Mouse (Mus musculus): ENCODE data around the gene Hpgds. TPM values are rescaled to one million over a fixed set of nuclear protein-coding genes. Genes with fewer than 3 reads are reported as not detected.

Gene Hpgds
- total and polyA plus RNA-seq, 2 experiments from 2014 or later = 3.6 to 4.5 TPM

DNA sequence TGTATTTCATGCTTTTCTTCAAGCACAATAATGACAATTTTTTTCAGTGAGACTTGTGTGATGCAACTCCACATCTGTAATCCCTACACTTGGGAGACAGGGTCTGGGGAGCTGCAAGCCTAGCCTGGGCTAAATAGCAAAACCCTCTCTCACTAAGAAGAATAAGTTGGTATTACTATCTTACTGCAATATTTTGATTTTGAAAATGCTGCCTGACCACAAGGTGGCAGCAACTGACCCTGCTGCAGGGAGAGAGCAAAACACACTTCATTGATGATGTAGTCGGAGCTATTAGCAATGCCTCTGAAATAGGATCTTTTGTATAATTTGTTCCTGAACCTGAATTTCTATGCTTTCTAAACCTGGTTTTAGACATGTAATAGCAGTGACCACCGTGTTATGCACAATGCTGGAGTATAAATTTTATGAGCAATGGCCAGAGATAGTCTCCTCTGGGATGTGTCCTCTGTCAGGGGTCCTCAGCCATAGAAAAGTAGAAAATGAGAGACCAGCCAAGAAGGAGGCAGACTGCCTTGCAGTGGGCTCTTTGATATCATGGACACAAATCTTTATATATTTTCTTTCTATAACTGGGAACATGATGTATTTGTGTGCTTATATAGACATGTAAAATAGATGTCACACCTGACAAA is 18.5 kb downstream of the Hpgds start:
- no peak overlapping the region for H3K4me2 ChIP-seq (ENCODE audit: low read depth)
- H3K27ac ChIP-seq (ENCODE audit: low read depth, low read length) = no peak overlapping the region
- DNase-seq = peak; percentile 81
- ATAC-seq = peak; percentile 71
- no peaks in the 10 kb centered on the region for H3K27me3 ChIP-seq (ENCODE audit: insufficient read depth, low read length)
- TF ChIP-seq CTCF (IDR thresholded peaks at IDR 0.05; ENCODE audit: low read depth) = peak; percentile 85
- no peak overlapping the region for H3K4me3 ChIP-seq (ENCODE audit: low read depth, low read length)
- H3K4me1 ChIP-seq (ENCODE audit: insufficient read depth) = no peaks in the 10 kb centered on the region
- H3K9ac ChIP-seq = no peak overlapping the region
- H3K36me3 ChIP-seq (ENCODE audit: insufficient read depth) = no peaks in the 10 kb centered on the region
- H3K9me3 ChIP-seq (ENCODE audit: low read length) = no peaks in the 10 kb centered on the region
- WGBS = 13% methylated on average over 2 of the region's 2 CpGs

DNA sequence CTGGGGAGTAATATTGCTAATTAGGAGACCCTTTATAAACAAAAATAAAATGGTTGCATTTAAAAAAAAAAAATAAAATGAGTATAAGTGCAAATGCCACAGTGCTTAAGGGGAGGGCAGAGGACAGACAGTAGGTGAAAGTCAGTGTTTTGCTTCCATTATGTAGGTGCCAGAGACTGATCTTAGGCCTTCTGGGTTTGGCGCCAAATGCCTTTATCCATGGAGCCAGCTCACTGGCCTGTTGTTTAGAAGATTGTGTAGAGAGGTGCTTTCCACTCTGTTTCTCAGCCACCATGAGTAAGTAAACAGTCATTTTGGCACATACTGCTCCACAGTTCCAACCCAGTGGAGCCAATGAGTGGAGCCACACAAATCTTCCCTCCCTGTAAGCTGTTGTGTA is 27.2 kb downstream of the Hpgds start:
- H3K4me3 ChIP-seq (ENCODE audit: low read depth, low read length) = no peak overlapping the region
- H3K4me1 ChIP-seq (ENCODE audit: insufficient read depth) = no peaks in the 10 kb centered on the region
- no peak overlapping the region for H3K27ac ChIP-seq (ENCODE audit: low read depth, low read length)
- H3K36me3 ChIP-seq (ENCODE audit: insufficient read depth) = peaks cover 30% of the 10 kb centered on the region
- DNase-seq (no peak), ATAC-seq (peak; percentile 26)
- H3K9ac ChIP-seq = no peak overlapping the region
- no peak for TF ChIP-seq CTCF (IDR thresholded peaks at IDR 0.05; ENCODE audit: low read depth)
- H3K27me3 ChIP-seq (ENCODE audit: insufficient read depth, low read length) = no peaks in the 10 kb centered on the region
- no peaks in the 10 kb centered on the region for H3K9me3 ChIP-seq (ENCODE audit: low read length)
- no peak overlapping the region for H3K4me2 ChIP-seq (ENCODE audit: low read depth)
- 73% methylated on average over 1 of the region's 1 CpGs for WGBS

DNA sequence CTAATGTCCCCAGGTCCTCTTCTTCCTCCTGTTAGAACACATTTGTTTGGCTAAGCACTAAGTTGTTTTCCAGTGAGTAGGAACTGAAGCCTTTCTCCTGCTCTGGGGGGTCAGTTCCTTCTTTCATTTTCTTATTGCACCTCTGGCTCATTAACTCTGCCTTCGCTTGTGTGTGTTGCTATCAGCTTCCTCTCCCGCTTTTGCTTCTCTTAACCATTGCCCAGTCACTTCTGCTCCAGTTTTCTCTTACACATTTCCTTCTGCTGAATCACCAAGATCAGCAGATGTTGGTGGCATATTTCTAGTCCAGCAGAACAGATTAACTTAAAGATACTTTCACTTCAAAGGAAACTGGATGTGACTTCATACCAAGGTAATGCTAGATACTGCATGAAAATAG is 29.8 kb downstream of the Hpgds start:
- Histone ChIP-seq H3K4me1 (ENCODE audit: insufficient read depth) (no peaks in the 10 kb centered on the region), H3K9ac (no peak overlapping the region), H3K36me3 (ENCODE audit: insufficient read depth) (peaks cover 34% of the 10 kb centered on the region), H3K9me3 (ENCODE audit: low read length) (no peaks in the 10 kb centered on the region), H3K27ac (ENCODE audit: low read depth, low read length) (no peak overlapping the region), H3K4me3 (ENCODE audit: low read depth, low read length) (no peak overlapping the region), H3K4me2 (ENCODE audit: low read depth) (no peak overlapping the region), H3K27me3 (ENCODE audit: insufficient read depth, low read length) (no peaks in the 10 kb centered on the region)
- ATAC-seq (no peak), DNase-seq (no peak)
- WGBS = 94% methylated on average over 2 of the region's 2 CpGs
- TF ChIP-seq CTCF (IDR thresholded peaks at IDR 0.05; ENCODE audit: low read depth) = no peak

DNA sequence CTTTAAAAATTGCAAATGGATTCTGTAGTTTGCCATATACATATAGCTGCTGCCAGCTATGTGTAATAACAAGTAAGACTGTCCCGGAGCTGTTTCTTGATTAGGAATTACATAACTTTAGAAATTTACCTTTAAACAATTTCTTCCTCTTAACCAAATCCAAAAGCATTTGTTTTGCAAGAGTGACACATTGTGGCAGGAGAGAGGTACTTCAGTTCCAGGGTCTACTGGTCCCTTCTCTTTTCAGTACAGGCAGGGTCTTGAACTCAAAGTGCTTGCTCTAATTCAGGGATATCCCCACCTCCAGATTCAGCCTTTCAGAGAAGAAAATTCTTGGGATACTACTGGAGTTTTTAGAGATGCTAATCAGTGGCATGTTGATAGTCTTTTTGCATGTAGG is 65.6 kb downstream of the Hpgds start:
- no peaks in the 10 kb centered on the region for H3K4me1 ChIP-seq (ENCODE audit: insufficient read depth)
- no peak overlapping the region for H3K9ac ChIP-seq
- ATAC-seq (no peak), DNase-seq (peak; percentile 68)
- peak; percentile 63 for TF ChIP-seq CTCF (IDR thresholded peaks at IDR 0.05; ENCODE audit: low read depth)
- no peaks in the 10 kb centered on the region for H3K9me3 ChIP-seq (ENCODE audit: low read length)
- no peak overlapping the region for H3K27ac ChIP-seq (ENCODE audit: low read depth, low read length)
- no peaks in the 10 kb centered on the region for H3K27me3 ChIP-seq (ENCODE audit: insufficient read depth, low read length)
- H3K4me3 ChIP-seq (ENCODE audit: low read depth, low read length) = no peak overlapping the region
- peaks cover 15% of the 10 kb centered on the region for H3K36me3 ChIP-seq (ENCODE audit: insufficient read depth)
- WGBS = 87% methylated on average over 1 of the region's 1 CpGs
- no peak overlapping the region for H3K4me2 ChIP-seq (ENCODE audit: low read depth)

DNA sequence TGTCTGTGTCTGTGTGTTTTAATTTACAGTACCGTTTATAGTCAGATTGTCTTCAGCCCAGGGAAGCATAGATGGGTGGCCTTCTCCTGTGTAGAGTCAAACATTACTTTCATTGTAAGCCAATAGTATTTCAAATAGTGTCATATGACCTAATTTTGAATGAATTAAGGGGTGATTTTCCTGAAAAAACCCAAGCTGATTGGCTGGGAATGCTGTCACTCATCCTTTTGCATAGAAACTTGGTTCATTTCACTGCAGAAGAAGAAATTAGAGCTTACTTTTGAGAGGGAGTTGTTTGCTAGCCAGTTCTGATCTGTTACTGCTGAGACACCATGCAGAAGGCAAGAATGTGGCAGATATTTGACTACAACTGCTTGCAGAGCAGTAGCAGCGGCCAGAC is 69.5 kb downstream of the Hpgds start:
- DNase-seq (peak; percentile 16), ATAC-seq (peak; percentile 50; the same call in 1 of the 2 replicates)
- Histone ChIP-seq H3K4me1 (ENCODE audit: insufficient read depth) (no peaks in the 10 kb centered on the region), H3K4me3 (ENCODE audit: low read depth, low read length) (no peak overlapping the region), H3K9ac (no peak overlapping the region), H3K27me3 (ENCODE audit: insufficient read depth, low read length) (no peaks in the 10 kb centered on the region), H3K36me3 (ENCODE audit: insufficient read depth) (peaks cover 43% of the 10 kb centered on the region), H3K9me3 (ENCODE audit: low read length) (no peaks in the 10 kb centered on the region), H3K4me2 (ENCODE audit: low read depth) (no peak overlapping the region), H3K27ac (ENCODE audit: low read depth, low read length) (no peak overlapping the region)
- no peak for TF ChIP-seq CTCF (IDR thresholded peaks at IDR 0.05; ENCODE audit: low read depth)
- WGBS = 65% methylated on average over 2 of the region's 2 CpGs

Other genes starting within 250 kb of the Hpgds start
- gene Smarcad1, start 102.3 kb downstream of the Hpgds start, total RNA-seq (2014; rRNA removed) = 67.6 and 99.8 TPM in 2 replicates
- gene Smarcad1, start 102.3 kb downstream of the Hpgds start, polyA plus RNA-seq (2015; fragmentation: Nextera tagmentation; extraction: Ambion mirVana) = 40.3 and 46.4 TPM in 2 replicates
- gene C130060K24Rik, start 236.2 kb upstream of the Hpgds start, total RNA-seq (2014; rRNA removed) = 0.46 and 0.48 TPM in 2 replicates
- 0.52 and 0.59 TPM in 2 replicates for gene C130060K24Rik, start 236.2 kb upstream of the Hpgds start, polyA plus RNA-seq (2015; fragmentation: Nextera tagmentation; extraction: Ambion mirVana)